Mouse (Mus musculus): Measurements from ENCODE around the gene Akirin1. TPM values are rescaled to one million over a fixed set of nuclear protein-coding genes. Genes with fewer than 3 reads are reported as not detected.

The Akirin1 gene
- polyA plus RNA-seq (2012; ENCODE audit: low replicate concordance): 320 and 470 TPM in 2 replicates

DNA sequence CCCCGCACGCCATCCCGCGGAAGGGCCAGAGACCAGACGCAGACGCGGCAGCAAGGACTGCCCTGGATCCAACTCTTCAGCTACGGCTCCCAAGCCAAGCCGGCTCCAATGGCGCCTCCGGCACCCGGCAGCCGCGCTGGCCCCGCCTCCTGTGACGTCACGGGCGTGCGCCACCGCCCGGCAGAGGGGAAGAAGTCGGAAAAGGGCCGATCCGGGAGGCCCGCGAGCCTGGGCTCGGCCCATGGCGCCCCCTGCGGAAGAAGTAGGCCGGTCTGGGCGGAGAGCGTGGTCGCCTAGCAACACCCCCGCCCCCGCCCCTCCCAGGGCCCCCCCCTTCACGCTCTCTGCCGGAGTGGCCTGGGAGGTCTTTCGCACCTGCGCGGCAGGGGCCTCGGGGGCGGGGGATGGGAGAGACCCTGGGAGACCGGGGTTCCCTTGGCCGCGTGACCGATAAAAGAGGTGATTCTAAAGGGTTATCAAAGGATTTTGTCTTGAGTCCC lies at the start of gene Akirin1:
Gene Akirin1, minus strand, starts transcription at position 194 of the 500 bp plus-strand sequence.

DNA sequence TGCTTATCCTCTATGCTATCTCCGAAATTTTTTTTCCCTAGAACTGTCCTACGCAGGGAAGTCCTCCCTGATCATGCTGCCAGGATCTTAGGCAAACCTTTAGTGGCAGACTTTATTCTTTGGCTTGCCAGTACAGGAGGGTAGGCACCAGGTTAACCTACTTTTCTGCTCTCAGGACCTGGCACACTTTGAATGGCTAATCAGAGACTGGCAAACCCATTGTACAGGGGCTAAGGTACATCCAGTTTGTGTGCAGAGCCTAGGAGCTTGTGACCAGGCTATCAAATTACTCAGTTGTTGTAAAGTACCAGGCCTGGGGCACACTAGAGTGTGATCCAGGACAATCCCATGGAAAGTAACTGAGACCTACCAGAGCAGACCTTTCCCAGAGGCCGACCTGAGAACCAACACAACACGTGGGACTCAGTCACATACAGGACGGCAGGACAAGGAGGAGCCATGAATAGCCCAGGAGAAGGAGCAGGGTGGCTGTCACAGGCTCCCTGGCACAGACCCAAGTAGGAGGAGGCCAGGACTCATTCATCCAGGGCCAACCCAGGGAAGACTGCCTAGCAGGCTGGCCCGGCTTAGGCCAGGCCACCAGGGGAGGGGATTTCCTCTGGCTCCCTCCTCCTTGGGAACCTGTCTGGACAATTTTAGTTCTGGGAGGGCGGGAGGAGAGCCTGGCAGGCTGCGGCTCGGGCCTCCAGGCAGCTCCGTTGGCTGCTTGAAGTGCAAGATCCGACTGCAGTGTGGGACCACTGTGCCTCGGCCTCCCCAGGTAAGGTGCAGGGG lies 37.2 kb upstream of the Akirin1 start, which contains the start of gene Rhbdl2:
Gene Rhbdl2, plus strand, starts transcription at position 684 of the 795 bp plus-strand sequence.

DNA sequence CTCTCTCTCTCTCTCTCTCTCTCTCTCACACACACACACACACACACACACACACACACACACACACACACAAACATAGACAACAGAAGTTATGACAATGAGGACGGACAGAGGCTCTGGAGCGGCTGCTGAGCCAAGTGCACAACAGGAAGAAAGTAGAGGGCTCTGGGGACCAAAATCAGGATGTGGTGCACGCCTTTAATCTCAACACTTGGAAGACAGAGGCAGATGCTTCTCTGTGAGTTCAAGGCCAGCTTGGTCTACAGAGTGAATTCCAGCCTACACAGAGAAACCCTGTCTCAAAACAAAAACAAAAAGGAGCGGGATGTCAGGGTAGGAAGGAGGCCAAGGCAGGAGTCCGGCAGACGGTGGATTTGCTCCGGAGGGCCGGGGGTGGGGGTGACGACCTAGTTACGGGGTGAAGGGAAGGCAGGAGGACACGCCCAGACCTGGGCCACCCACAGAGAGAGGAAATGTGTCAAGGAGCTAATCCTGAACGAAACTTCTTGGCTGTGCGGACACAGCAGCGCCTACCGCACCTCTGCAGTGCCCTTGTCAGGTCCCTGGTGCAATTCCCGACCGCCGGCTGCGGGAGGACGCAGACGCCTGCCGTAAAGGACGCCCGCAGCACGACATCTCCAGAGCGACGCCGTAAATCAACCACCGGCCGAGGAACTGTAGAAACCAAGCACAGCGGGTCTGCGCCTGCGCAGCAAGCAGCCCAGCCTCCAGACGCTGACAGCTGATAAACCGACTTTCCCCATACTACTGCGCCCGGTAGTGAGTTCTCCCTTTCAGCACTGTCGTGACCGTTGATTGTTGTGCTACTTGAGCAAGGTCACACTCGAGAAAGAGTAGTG lies 32.3 kb downstream of the Akirin1 start, which contains the start of gene Ndufs5:
Gene Ndufs5, minus strand, starts transcription at position 629 of the 860 bp plus-strand sequence.

Other genes with a start within 250 kb of the Akirin1 start
- 49.9 and 61.0 TPM in 2 replicates for gene Macf1, start 66.0 kb downstream of the Akirin1 start, polyA plus RNA-seq (2012; ENCODE audit: low replicate concordance)
- 18.3 and 29.6 TPM in 2 replicates for gene Ndufs5, start 32.1 kb downstream of the Akirin1 start, polyA plus RNA-seq (2012; ENCODE audit: low replicate concordance)
- not detected in 2 replicates for gene Rhbdl2, start 37.5 kb upstream of the Akirin1 start, polyA plus RNA-seq (2012; ENCODE audit: low replicate concordance)
- gene 4933427I04Rik, start 109.3 kb upstream of the Akirin1 start, polyA plus RNA-seq (2012; ENCODE audit: low replicate concordance): not detected in 2 replicates
- gene Mycbp, start 154.5 kb upstream of the Akirin1 start, polyA plus RNA-seq (2012; ENCODE audit: low replicate concordance): 5.0 and 24.6 TPM in 2 replicates
- 14.0 and 17.4 TPM in 2 replicates for gene Rragc, start 167.1 kb upstream of the Akirin1 start, polyA plus RNA-seq (2012; ENCODE audit: low replicate concordance)
- gene 4930535I16Rik, start 167.7 kb upstream of the Akirin1 start, polyA plus RNA-seq (2012; ENCODE audit: low replicate concordance): 0.42 TPM in 1 of 2 replicates, not detected in the other